Mouse (Mus musculus) liver, postnatal 0 days (tissue): ENCODE measurements at regions not wholly inside any gene's neighbourhood (a gene's known extent, or its start where the extent isn't known, plus 50 kb on each side); places are given as distances from the start of the nearest gene placed in this dataset.

Experiments
- CTCF ChIP-seq: sonication (generic); IDR thresholded peaks from 2 replicates; pipeline ENCODE4 v1.5.1; 2016; ENCODE audit warnings: antibody characterized with exemption, low read depth
- EP300 ChIP-seq: IDR thresholded peaks from 2 replicates; pipeline ENCODE4 v1.6.1; 2016; ENCODE audit warnings: antibody characterized with exemption, low read depth, mild to moderate bottlenecking

GRCm38 (mm10) chr5:4578856-4579255 lies 179.0 kb downstream of the Fzd1 start:
- no peak for TF ChIP-seq CTCF
- TF ChIP-seq EP300 = no peak
